Mouse (Mus musculus) E14TG2a.4 (cell line): ENCODE results near the gene St6galnac3.

ENCODE experiments used
- H3K27me3 ChIP-seq: 2 replicates; pipeline ENCODE4 v1.6.1; 2014; ENCODE audit warnings: low read length, control low read depth; ENCODE audit not compliant: insufficient read depth
- H3K36me3 ChIP-seq: 2 replicates; pipeline ENCODE4 v1.6.1; 2014; ENCODE audit warnings: low read length, control low read depth; ENCODE audit not compliant: insufficient read depth
- H3K4me1 ChIP-seq: replicated peaks from 2 replicates; pipeline ENCODE4 v1.6.1; 2014; ENCODE audit warnings: low read depth, low read length, control low read depth
- H3K4me3 ChIP-seq: replicated peaks from 2 replicates; pipeline ENCODE4 v1.5.1; 2014; ENCODE audit warnings: mild to moderate bottlenecking, low read length
- H3K9me3 ChIP-seq: 2 replicates; pipeline ENCODE4 v1.6.1; 2014; ENCODE audit warnings: low read length, control low read depth
- CTCF ChIP-seq: conservative IDR thresholded peaks from 2 replicates; pipeline ENCODE4 v1.5.1; 2014; ENCODE audit warnings: low read length
- NANOG ChIP-seq: IDR thresholded peaks from 2 replicates; pipeline ENCODE4 v1.6.1; 2014; ENCODE audit warnings: borderline replicate concordance, low read length, mixed read lengths
- POU5F1 ChIP-seq: IDR thresholded peaks from 2 replicates; pipeline ENCODE4 v1.6.1; 2014; ENCODE audit warnings: low read length, borderline replicate concordance

St6galnac3 gene

GRCm38 (mm10) chr3:153728577-153728976 is 3.6 kb upstream of the St6galnac3 start:
- Histone ChIP-seq H3K27me3 (peaks cover 19% of the 10 kb centered on the region), H3K9me3 (no peaks in the 10 kb centered on the region), H3K36me3 (no peaks in the 10 kb centered on the region), H3K4me1 (peaks cover 11% of the 10 kb centered on the region), H3K4me3 (no peak overlapping the region)
- no peak for TF ChIP-seq NANOG
- no peak for TF ChIP-seq POU5F1
- TF ChIP-seq CTCF, result no peak

- TF ChIP-seq CTCF (no peak), POU5F1 (no peak), NANOG (no peak)
- no peaks in the 10 kb centered on the region for H3K9me3 ChIP-seq
- no peak overlapping the region for H3K4me3 ChIP-seq
- H3K4me1 ChIP-seq, result peaks cover 26% of the 10 kb centered on the region
- peaks cover 20% of the 10 kb centered on the region for H3K27me3 ChIP-seq
- no peaks in the 10 kb centered on the region for H3K36me3 ChIP-seq
These were observed 1.4 kb downstream of the St6galnac3 start for GRCm38 (mm10) chr3:153723467-153724079.

- H3K36me3 ChIP-seq, result no peaks in the 10 kb centered on the region; the same call in 1 of the 2 replicates
- peaks cover 17% of the 10 kb centered on the region for H3K27me3 ChIP-seq
- TF ChIP-seq POU5F1 (no peak), NANOG (no peak), CTCF (no peak)
These were observed 3.4 kb downstream of the St6galnac3 start for GRCm38 (mm10) chr3:153721525-153721924.

GRCm38 (mm10) chr3:153720922-153721321 is 4.1 kb downstream of the St6galnac3 start:
- no peaks in the 10 kb centered on the region for H3K9me3 ChIP-seq
- no peaks in the 10 kb centered on the region; the same call in 1 of the 2 replicates for H3K36me3 ChIP-seq
- no peak for TF ChIP-seq NANOG
- no peak for TF ChIP-seq CTCF
- TF ChIP-seq POU5F1, result no peak
- no peak overlapping the region for H3K4me3 ChIP-seq
- peaks cover 44% of the 10 kb centered on the region for H3K4me1 ChIP-seq
- peaks cover 11% of the 10 kb centered on the region for H3K27me3 ChIP-seq

More at GRCm38 (mm10) chr3:153721525-153721924, 3.4 kb downstream of the St6galnac3 start:
- no peak overlapping the region for H3K4me3 ChIP-seq
- H3K4me1 ChIP-seq, result peaks cover 41% of the 10 kb centered on the region
- no peaks in the 10 kb centered on the region for H3K9me3 ChIP-seq

GRCm38 (mm10) chr3:153720296-153720695 is 4.7 kb downstream of the St6galnac3 start:
- Histone ChIP-seq H3K36me3 (peaks cover 6% of the 10 kb centered on the region; the same call in 1 of the 2 replicates), H3K4me3 (no peak overlapping the region), H3K27me3 (peaks cover 9% of the 10 kb centered on the region), H3K9me3 (no peaks in the 10 kb centered on the region), H3K4me1 (peaks cover 46% of the 10 kb centered on the region)
- TF ChIP-seq NANOG, result no peak
- TF ChIP-seq POU5F1, result no peak
- no peak for TF ChIP-seq CTCF

GRCm38 (mm10) chr3:153719256-153719970 is 5.6 kb downstream of the St6galnac3 start:
- no peak overlapping the region for H3K4me3 ChIP-seq
- TF ChIP-seq POU5F1 (no peak), NANOG (no peak), CTCF (no peak)
- peaks cover 5% of the 10 kb centered on the region for H3K9me3 ChIP-seq
- peaks cover 10% of the 10 kb centered on the region for H3K36me3 ChIP-seq
- H3K27me3 ChIP-seq, result peaks cover 9% of the 10 kb centered on the region
- peaks cover 43% of the 10 kb centered on the region for H3K4me1 ChIP-seq

GRCm38 (mm10) chr3:153718724-153719123 is 6.2 kb downstream of the St6galnac3 start:
- Histone ChIP-seq H3K4me3 (no peak overlapping the region), H3K27me3 (peaks cover 3% of the 10 kb centered on the region; the same call in 1 of the 2 replicates), H3K36me3 (peaks cover 14% of the 10 kb centered on the region), H3K9me3 (peaks cover 11% of the 10 kb centered on the region), H3K4me1 (peaks cover 37% of the 10 kb centered on the region)
- no peak for TF ChIP-seq POU5F1
- no peak for TF ChIP-seq CTCF
- TF ChIP-seq NANOG, result no peak

- Histone ChIP-seq H3K9me3 (peaks cover 12% of the 10 kb centered on the region), H3K36me3 (peaks cover 14% of the 10 kb centered on the region), H3K4me3 (no peak overlapping the region), H3K27me3 (no peaks in the 10 kb centered on the region), H3K4me1 (peaks cover 37% of the 10 kb centered on the region)
- TF ChIP-seq NANOG (no peak), POU5F1 (no peak), CTCF (no peak)
These were observed 7.2 kb downstream of the St6galnac3 start for GRCm38 (mm10) chr3:153717742-153718141.
